ENCODE assay signal across 1 mouse cellular context in genomic region chrX:51999426-51999825, GRCm38 (mm10).
TF ChIP-seq lines count a peak whose summit lies in the region.

No protein-coding gene starts in this region.

TF ChIP-seq in MEL, 35 proteins besides CTCF, POLR2A, EP300 and RAD21 (continued from another document):
- TF ChIP-seq GATA1 (IDR thresholded peaks at IDR 0.05; ENCODE audit: low read depth, low read length) (no peak), MYB (IDR thresholded peaks at IDR 0.05; ENCODE audit: low read depth, low read length) (no peak)
